Mouse (Mus musculus): ENCODE results near the gene Ugt1a2. TPM values are rescaled to one million over a fixed set of nuclear protein-coding genes. Genes with fewer than 3 reads are reported as not detected.

Ugt1a2 gene
- polyA plus RNA-seq, 1 experiment from 2014 or later = not detected

GRCm38 (mm10) chr1:88246386-88246785 is 46.0 kb downstream of the Ugt1a2 start:
- 42% methylated on average over 6 of the region's 6 CpGs for whole genome bisulfite sequencing (ENCODE audit: insufficient replicate concordance)
- no peak for ATAC-seq (replicated peaks; ENCODE audit: insufficient number of reproducible peaks, low FRiP score, low TSS enrichment)
- H3K4me3 ChIP-seq (ENCODE audit: low read depth, low read length) = no peak overlapping the region

GRCm38 (mm10) chr1:88247660-88248059 is 47.3 kb downstream of the Ugt1a2 start:
- H3K36me3 ChIP-seq (ENCODE audit: control insufficient read depth, insufficient read depth, low read length) = no peaks in the 10 kb centered on the region
- no peak for ATAC-seq (replicated peaks; ENCODE audit: insufficient number of reproducible peaks, low FRiP score, low TSS enrichment)
- no peaks in the 10 kb centered on the region for H3K4me1 ChIP-seq (ENCODE audit: control insufficient read depth, insufficient read depth, low read length)
- no peak overlapping the region for H3K9ac ChIP-seq (ENCODE audit: low read depth, low read length)
- whole genome bisulfite sequencing (ENCODE audit: insufficient replicate concordance) = 50% methylated on average over 2 of the region's 2 CpGs
- H3K27me3 ChIP-seq (ENCODE audit: control insufficient read depth, insufficient read depth, low read length) = no peaks in the 10 kb centered on the region
- H3K4me3 ChIP-seq (ENCODE audit: low read depth, low read length) = no peak overlapping the region
- H3K4me2 ChIP-seq = no peak overlapping the region
- H3K27ac ChIP-seq (ENCODE audit: low read depth, low read length) = no peak overlapping the region
- peaks cover 96% of the 10 kb centered on the region for H3K9me3 ChIP-seq (replicated peaks; ENCODE audit: control insufficient read depth, low read length)

More at GRCm38 (mm10) chr1:88246386-88246785, 46.0 kb downstream of the Ugt1a2 start:
- no peaks in the 10 kb centered on the region for H3K27me3 ChIP-seq (ENCODE audit: control insufficient read depth, insufficient read depth, low read length)
- H3K9ac ChIP-seq (ENCODE audit: low read depth, low read length) = no peak overlapping the region
- H3K27ac ChIP-seq (ENCODE audit: low read depth, low read length) = no peak overlapping the region
- H3K4me1 ChIP-seq (ENCODE audit: control insufficient read depth, insufficient read depth, low read length) = no peaks in the 10 kb centered on the region
- H3K4me2 ChIP-seq = no peak overlapping the region
- peaks cover 93% of the 10 kb centered on the region for H3K9me3 ChIP-seq (replicated peaks; ENCODE audit: control insufficient read depth, low read length)
- H3K36me3 ChIP-seq (ENCODE audit: control insufficient read depth, insufficient read depth, low read length) = no peaks in the 10 kb centered on the region

GRCm38 (mm10) chr1:88248658-88249057 is 48.3 kb downstream of the Ugt1a2 start:
- H3K9me3 ChIP-seq (replicated peaks; ENCODE audit: control insufficient read depth, low read length) = peaks cover 97% of the 10 kb centered on the region
- no peak overlapping the region for H3K9ac ChIP-seq (ENCODE audit: low read depth, low read length)
- no peak overlapping the region for H3K4me3 ChIP-seq (ENCODE audit: low read depth, low read length)
- no peaks in the 10 kb centered on the region for H3K27me3 ChIP-seq (ENCODE audit: control insufficient read depth, insufficient read depth, low read length)
- 64% methylated on average over 4 of the region's 4 CpGs for WGBS (ENCODE audit: insufficient replicate concordance)
- no peak for ATAC-seq (replicated peaks; ENCODE audit: insufficient number of reproducible peaks, low FRiP score, low TSS enrichment)
- H3K27ac ChIP-seq (ENCODE audit: low read depth, low read length) = no peak overlapping the region
- no peaks in the 10 kb centered on the region for H3K4me1 ChIP-seq (ENCODE audit: control insufficient read depth, insufficient read depth, low read length)
- H3K4me2 ChIP-seq = no peak overlapping the region
- no peaks in the 10 kb centered on the region for H3K36me3 ChIP-seq (ENCODE audit: control insufficient read depth, insufficient read depth, low read length)

- Histone ChIP-seq H3K4me2 (no peak overlapping the region), H3K4me1 (ENCODE audit: control insufficient read depth, insufficient read depth, low read length) (no peaks in the 10 kb centered on the region), H3K9ac (ENCODE audit: low read depth, low read length) (no peak overlapping the region), H3K9me3 (replicated peaks; ENCODE audit: control insufficient read depth, low read length) (peaks cover 97% of the 10 kb centered on the region), H3K36me3 (ENCODE audit: control insufficient read depth, insufficient read depth, low read length) (no peaks in the 10 kb centered on the region), H3K27ac (ENCODE audit: low read depth, low read length) (no peak overlapping the region), H3K4me3 (ENCODE audit: low read depth, low read length) (no peak overlapping the region), H3K27me3 (ENCODE audit: control insufficient read depth, insufficient read depth, low read length) (no peaks in the 10 kb centered on the region)
- no peak for ATAC-seq (replicated peaks; ENCODE audit: insufficient number of reproducible peaks, low FRiP score, low TSS enrichment)
- 75% methylated on average over 7 of the region's 7 CpGs for WGBS (ENCODE audit: insufficient replicate concordance)
Observed at GRCm38 (mm10) chr1:88249596-88249995, 49.2 kb downstream of the Ugt1a2 start.

- 75% methylated on average over 5 of the region's 5 CpGs for WGBS (ENCODE audit: insufficient replicate concordance)
- Histone ChIP-seq H3K27ac (ENCODE audit: low read depth, low read length) (no peak overlapping the region), H3K4me2 (no peak overlapping the region), H3K9me3 (replicated peaks; ENCODE audit: control insufficient read depth, low read length) (peaks cover 97% of the 10 kb centered on the region), H3K4me1 (ENCODE audit: control insufficient read depth, insufficient read depth, low read length) (no peaks in the 10 kb centered on the region), H3K27me3 (ENCODE audit: control insufficient read depth, insufficient read depth, low read length) (no peaks in the 10 kb centered on the region), H3K36me3 (ENCODE audit: control insufficient read depth, insufficient read depth, low read length) (no peaks in the 10 kb centered on the region), H3K4me3 (ENCODE audit: low read depth, low read length) (no peak overlapping the region), H3K9ac (ENCODE audit: low read depth, low read length) (no peak overlapping the region)
- ATAC-seq (replicated peaks; ENCODE audit: insufficient number of reproducible peaks, low FRiP score, low TSS enrichment) = no peak
Observed at GRCm38 (mm10) chr1:88250023-88250422, 49.6 kb downstream of the Ugt1a2 start.

GRCm38 (mm10) chr1:88253106-88253505 is 52.7 kb downstream of the Ugt1a2 start:
- Histone ChIP-seq H3K27me3 (ENCODE audit: control insufficient read depth, insufficient read depth, low read length) (no peaks in the 10 kb centered on the region), H3K4me3 (ENCODE audit: low read depth, low read length) (no peak overlapping the region), H3K4me1 (ENCODE audit: control insufficient read depth, insufficient read depth, low read length) (no peaks in the 10 kb centered on the region), H3K27ac (ENCODE audit: low read depth, low read length) (no peak overlapping the region), H3K9ac (ENCODE audit: low read depth, low read length) (no peak overlapping the region), H3K36me3 (ENCODE audit: control insufficient read depth, insufficient read depth, low read length) (no peaks in the 10 kb centered on the region), H3K4me2 (no peak overlapping the region), H3K9me3 (replicated peaks; ENCODE audit: control insufficient read depth, low read length) (peaks cover 97% of the 10 kb centered on the region)
- no peak for ATAC-seq (replicated peaks; ENCODE audit: insufficient number of reproducible peaks, low FRiP score, low TSS enrichment)
- 68% methylated on average over 8 of the region's 8 CpGs for WGBS (ENCODE audit: insufficient replicate concordance)

GRCm38 (mm10) chr1:88253540-88253939 is 53.1 kb downstream of the Ugt1a2 start:
- H3K4me1 ChIP-seq (ENCODE audit: control insufficient read depth, insufficient read depth, low read length) = no peaks in the 10 kb centered on the region
- H3K9ac ChIP-seq (ENCODE audit: low read depth, low read length) = no peak overlapping the region
- H3K4me2 ChIP-seq = no peak overlapping the region
- no peaks in the 10 kb centered on the region for H3K27me3 ChIP-seq (ENCODE audit: control insufficient read depth, insufficient read depth, low read length)
- ATAC-seq (replicated peaks; ENCODE audit: insufficient number of reproducible peaks, low FRiP score, low TSS enrichment) = no peak
- WGBS (ENCODE audit: insufficient replicate concordance) = 68% methylated on average over 6 of the region's 6 CpGs
- no peaks in the 10 kb centered on the region for H3K36me3 ChIP-seq (ENCODE audit: control insufficient read depth, insufficient read depth, low read length)
- H3K4me3 ChIP-seq (ENCODE audit: low read depth, low read length) = no peak overlapping the region
- no peak overlapping the region for H3K27ac ChIP-seq (ENCODE audit: low read depth, low read length)
- peaks cover 92% of the 10 kb centered on the region for H3K9me3 ChIP-seq (replicated peaks; ENCODE audit: control insufficient read depth, low read length)

GRCm38 (mm10) chr1:88254793-88255465 is 54.5 kb downstream of the Ugt1a2 start:
- no peak overlapping the region for H3K9ac ChIP-seq (ENCODE audit: low read depth, low read length)
- H3K4me3 ChIP-seq (ENCODE audit: low read depth, low read length) = no peak overlapping the region
- ATAC-seq (replicated peaks; ENCODE audit: insufficient number of reproducible peaks, low FRiP score, low TSS enrichment) = peak; percentile 7; the same call in 1 of the 2 replicates
- peaks cover 78% of the 10 kb centered on the region for H3K9me3 ChIP-seq (replicated peaks; ENCODE audit: control insufficient read depth, low read length)
- no peaks in the 10 kb centered on the region for H3K36me3 ChIP-seq (ENCODE audit: control insufficient read depth, insufficient read depth, low read length)
- WGBS (ENCODE audit: insufficient replicate concordance) = 79% methylated on average over 12 of the region's 12 CpGs
- H3K27me3 ChIP-seq (ENCODE audit: control insufficient read depth, insufficient read depth, low read length) = no peaks in the 10 kb centered on the region
- H3K4me1 ChIP-seq (ENCODE audit: control insufficient read depth, insufficient read depth, low read length) = 0 out of 2 replicates have a peak, but pooled peaks cover 5% of the 10 kb centered on the region
- H3K4me2 ChIP-seq = no peak overlapping the region
- no peak overlapping the region for H3K27ac ChIP-seq (ENCODE audit: low read depth, low read length)

- Histone ChIP-seq H3K9ac (ENCODE audit: low read depth, low read length) (no peak overlapping the region), H3K9me3 (replicated peaks; ENCODE audit: control insufficient read depth, low read length) (peaks cover 73% of the 10 kb centered on the region), H3K4me2 (no peak overlapping the region), H3K4me1 (ENCODE audit: control insufficient read depth, insufficient read depth, low read length) (peaks cover 5% of the 10 kb centered on the region; the same call in 1 of the 2 replicates), H3K4me3 (ENCODE audit: low read depth, low read length) (no peak overlapping the region), H3K27me3 (ENCODE audit: control insufficient read depth, insufficient read depth, low read length) (no peaks in the 10 kb centered on the region), H3K36me3 (ENCODE audit: control insufficient read depth, insufficient read depth, low read length) (peaks cover 3% of the 10 kb centered on the region; the same call in 1 of the 2 replicates), H3K27ac (ENCODE audit: low read depth, low read length) (no peak overlapping the region)
- 48% methylated on average over 2 of the region's 2 CpGs for WGBS (ENCODE audit: insufficient replicate concordance)
- ATAC-seq (replicated peaks; ENCODE audit: insufficient number of reproducible peaks, low FRiP score, low TSS enrichment) = no peak
Observed at GRCm38 (mm10) chr1:88255466-88255857, 55.1 kb downstream of the Ugt1a2 start.

All from heart, embryonic 11.5 days (tissue).